24 mouse cellular contexts compared by ENCODE assay signal in the genomic region with DNA sequence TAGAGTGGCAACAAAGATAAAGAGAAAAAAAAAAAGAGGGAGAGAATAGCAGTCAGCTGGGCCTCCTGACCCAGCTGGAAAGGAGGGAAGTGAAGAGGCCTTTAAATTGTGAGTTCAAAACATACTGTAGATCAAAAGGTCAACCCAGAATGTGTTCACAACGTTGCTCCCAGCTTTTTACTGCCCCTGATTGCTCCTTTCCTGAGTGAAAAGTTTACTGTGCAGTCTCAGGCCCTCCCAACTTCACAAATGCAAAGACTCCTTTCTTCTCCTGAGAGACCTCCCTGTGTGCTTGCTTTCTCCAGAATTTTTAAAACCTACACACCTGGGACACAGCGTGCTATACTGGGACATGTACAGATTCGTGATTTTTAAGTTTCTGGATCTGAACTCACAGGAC.
"Had no signal": no experiment of that assay in that cellular context is flagged by ENCODE, and none has a peak within 500 bp of the region (broad histone marks: within the 10 kb centered on the region; RNA-seq: fewer than 3 reads in every experiment).

No protein-coding gene starts in this region.

- H3K9ac ChIP-seq: kidney, embryonic 15.5 days; limb, embryonic 13.5 days; liver, embryonic 12.5 days; liver, embryonic 15.5 days; neural tube, embryonic 12.5 days; neural tube, embryonic 15.5 days had no signal

- H3K4me1 ChIP-seq: kidney, embryonic 15.5 days; limb, embryonic 10.5 days; liver, embryonic 12.5 days; liver, embryonic 15.5 days; neural tube, embryonic 12.5 days; neural tube, embryonic 15.5 days had no signal

- H3K36me3 ChIP-seq: kidney, embryonic 15.5 days; limb, embryonic 10.5 days; limb, embryonic 13.5 days; liver, embryonic 12.5 days; liver, embryonic 15.5 days; neural tube, embryonic 12.5 days; neural tube, embryonic 15.5 days had no signal

- ATAC-seq: intestine, postnatal 0 days; liver, embryonic 12.5 days; midbrain, embryonic 16.5 days had no signal

- DNase-seq: kidney, adult 8-10 months; kidney, postnatal 10 days; kidney, postnatal 36 days; liver; lung, adult 18-20 months; lung, postnatal 10 days; lung, postnatal 4 days; right cerebral cortex, adult 18-20 months; right cerebral cortex, postnatal 14 days; right cerebral cortex, postnatal 4 days; thymus, adult 2 months; thymus, postnatal 14 days; thymus, postnatal 4 days had no signal

- H3K27ac ChIP-seq: kidney, embryonic 15.5 days; limb, embryonic 10.5 days; limb, embryonic 13.5 days; liver, embryonic 12.5 days; liver, embryonic 15.5 days; neural tube, embryonic 12.5 days; neural tube, embryonic 15.5 days; stomach, postnatal 0 days had no signal

- H3K9me3 ChIP-seq: kidney, embryonic 15.5 days; limb, embryonic 10.5 days; limb, embryonic 13.5 days; liver, embryonic 12.5 days; liver, embryonic 15.5 days; neural tube, embryonic 12.5 days; neural tube, embryonic 15.5 days had no signal

- H3K4me2 ChIP-seq: kidney, embryonic 15.5 days; limb, embryonic 13.5 days; liver, embryonic 12.5 days; liver, embryonic 15.5 days; midbrain, embryonic 11.5 days; neural tube, embryonic 12.5 days; neural tube, embryonic 15.5 days had no signal

- H3K4me3 ChIP-seq: kidney, embryonic 15.5 days; limb, embryonic 10.5 days; limb, embryonic 13.5 days; liver, embryonic 12.5 days; liver, embryonic 15.5 days; neural tube, embryonic 12.5 days; neural tube, embryonic 15.5 days had no signal

- H3K27me3 ChIP-seq: kidney, embryonic 15.5 days; limb, embryonic 13.5 days; liver, embryonic 12.5 days; liver, embryonic 15.5 days; neural tube, embryonic 12.5 days; neural tube, embryonic 15.5 days had no signal
